Mouse (Mus musculus): ENCODE measurements at regions not wholly inside any gene's neighbourhood (a gene's known extent, or its start where the extent isn't known, plus 50 kb on each side); places are given as distances from the start of the nearest gene placed in this dataset.

- DNase-seq (ENCODE audit: low spot score in 2 of 2): no peak
Measured at GRCm38 (mm10) chr13:102352073-102352854, 341.1 kb upstream of the Cd180 start.

GRCm38 (mm10) chr13:102355569-102355968 lies 337.8 kb upstream of the Cd180 start:
- DNase-seq (ENCODE audit: low spot score in 2 of 2): no peak

- DNase-seq (ENCODE audit: low spot score in 2 of 2): no peak
Measured at GRCm38 (mm10) chr13:102372451-102373082, 320.8 kb upstream of the Cd180 start.

GRCm38 (mm10) chr13:102380667-102381066 lies 312.7 kb upstream of the Cd180 start:
- DNase-seq (ENCODE audit: low spot score in 2 of 2): no peak

- DNase-seq (ENCODE audit: low spot score in 2 of 2): no peak
Measured at GRCm38 (mm10) chr13:102391911-102392310, 301.4 kb upstream of the Cd180 start.

GRCm38 (mm10) chr13:102392868-102393661 lies 300.3 kb upstream of the Cd180 start:
- no peak for DNase-seq (ENCODE audit: low spot score in 2 of 2)

- no peak for DNase-seq (ENCODE audit: low spot score in 2 of 2)
Measured at GRCm38 (mm10) chr13:102393662-102393970, 299.7 kb upstream of the Cd180 start.

- DNase-seq (ENCODE audit: low spot score in 2 of 2): no peak
Measured at GRCm38 (mm10) chr13:102394057-102394456, 299.3 kb upstream of the Cd180 start.

- no peak for DNase-seq (ENCODE audit: low spot score in 2 of 2)
Measured at GRCm38 (mm10) chr13:102397411-102397810, 295.9 kb upstream of the Cd180 start.

- DNase-seq (ENCODE audit: low spot score in 2 of 2): no peak
Measured at GRCm38 (mm10) chr13:102411840-102412239, 281.5 kb upstream of the Cd180 start.

- no peak for DNase-seq (ENCODE audit: low spot score in 2 of 2)
Measured at GRCm38 (mm10) chr13:102434372-102434954, 258.9 kb upstream of the Cd180 start.

GRCm38 (mm10) chr13:102442676-102443075 lies 250.7 kb upstream of the Cd180 start:
- no peak for DNase-seq (ENCODE audit: low spot score in 2 of 2)

- DNase-seq (ENCODE audit: low spot score in 2 of 2): no peak
Measured at GRCm38 (mm10) chr13:102447310-102447709, 246.0 kb upstream of the Cd180 start.

- no peak for DNase-seq (ENCODE audit: low spot score in 2 of 2)
Measured at GRCm38 (mm10) chr13:102449416-102450121, 243.8 kb upstream of the Cd180 start.

GRCm38 (mm10) chr13:102451176-102451575 lies 242.2 kb upstream of the Cd180 start:
- DNase-seq (ENCODE audit: low spot score in 2 of 2): no peak

- DNase-seq (ENCODE audit: low spot score in 2 of 2): no peak
Measured at GRCm38 (mm10) chr13:102458711-102459110, 234.6 kb upstream of the Cd180 start.

GRCm38 (mm10) chr13:102463993-102464392 lies 229.4 kb upstream of the Cd180 start:
- DNase-seq (ENCODE audit: low spot score in 2 of 2): no peak

GRCm38 (mm10) chr13:102481906-102482305 lies 211.5 kb upstream of the Cd180 start:
- no peak for DNase-seq (ENCODE audit: low spot score in 2 of 2)

- no peak for DNase-seq (ENCODE audit: low spot score in 2 of 2)
Measured at GRCm38 (mm10) chr13:102482451-102482850, 210.9 kb upstream of the Cd180 start.

- no peak for DNase-seq (ENCODE audit: low spot score in 2 of 2)
Measured at GRCm38 (mm10) chr13:102487416-102488097, 205.8 kb upstream of the Cd180 start.

GRCm38 (mm10) chr13:102491370-102491769 lies 202.0 kb upstream of the Cd180 start:
- DNase-seq (ENCODE audit: low spot score in 2 of 2): no peak
